Mouse (Mus musculus) heart, postnatal 14 days (tissue): ENCODE results near the gene Cap2. TPM values are rescaled to one million over a fixed set of nuclear protein-coding genes. Genes with fewer than 3 reads are reported as not detected.

Experiments
- DNase-seq, 2 experiments: peaks; one replicate each; pipeline ENCODE4 v3.0.0; 2021 to 2022
- intact Hi-C: fragments of 180-260 bp; cut with DNase I; formaldehyde crosslinking; loops from one replicate; pipeline ENCODE4 v1.15.1; 2025
- total RNA-seq, 2 experiments: library from RNA; stranded (reverse); gene quantifications; 2 replicates each; pipeline ENCODE4 v1.2.3; 2021

Cap2 gene
- total RNA-seq, 2 experiments from 2014 or later = 113 to 124 TPM

- no peak for DNase-seq
- intact Hi-C loops = loop anchor here (5.0 kb wide), 1 partner anchor 128 kb away; no protein-coding TSS in a partner anchor
These were observed 49.0 kb downstream of the Cap2 start for GRCm38 (mm10) chr13:46550627-46551026.

- intact Hi-C loops = loop anchor here (5.0 kb wide), 1 partner anchor 132 kb away; no protein-coding TSS in a partner anchor
- no peak for DNase-seq
These were observed 53.1 kb downstream of the Cap2 start for GRCm38 (mm10) chr13:46554736-46555135.

GRCm38 (mm10) chr13:46565913-46566312, 64.3 kb downstream of the Cap2 start:
- DNase-seq = no peak
- intact Hi-C loops = no loop called here

- intact Hi-C loops = no loop called here
These were observed 67.8 kb downstream of the Cap2 start for GRCm38 (mm10) chr13:46569469-46569868.

GRCm38 (mm10) chr13:46571141-46571592, 69.5 kb downstream of the Cap2 start:
- intact Hi-C loops = loop anchor here (5.0 kb wide), 1 partner anchor 144 kb away; no protein-coding TSS in a partner anchor
- DNase-seq = peak; percentile 14 to 35

More at GRCm38 (mm10) chr13:46569469-46569868, 67.8 kb downstream of the Cap2 start:
- no peak for DNase-seq

- DNase-seq = peak; percentile 54 to 77
- intact Hi-C loops = loop anchor here (5.0 kb wide), 1 partner anchor 145 kb away; no protein-coding TSS in a partner anchor
These were observed 70.5 kb downstream of the Cap2 start for GRCm38 (mm10) chr13:46571961-46572647.

- no peak for DNase-seq
- intact Hi-C loops = loop anchor here (5.0 kb wide), 1 partner anchor 145 kb away; no protein-coding TSS in a partner anchor
These were observed 71.1 kb downstream of the Cap2 start for GRCm38 (mm10) chr13:46572648-46573163.

- intact Hi-C loops = loop anchor here (5.0 kb wide), 1 partner anchor 147 kb away; no protein-coding TSS in a partner anchor
- DNase-seq = no peak
These were observed 72.6 kb downstream of the Cap2 start for GRCm38 (mm10) chr13:46574201-46574600.

- no peak for DNase-seq
- intact Hi-C loops = loop anchor here (5.0 kb wide), 1 partner anchor 147 kb away; no protein-coding TSS in a partner anchor
These were observed 73.1 kb downstream of the Cap2 start for GRCm38 (mm10) chr13:46574707-46575106.

GRCm38 (mm10) chr13:46584860-46585259, 83.2 kb downstream of the Cap2 start:
- no peak for DNase-seq
- intact Hi-C loops = no loop called here

GRCm38 (mm10) chr13:46587717-46588289, 86.2 kb downstream of the Cap2 start:
- intact Hi-C loops = no loop called here
- no peak for DNase-seq

- DNase-seq = no peak
- intact Hi-C loops = no loop called here
These were observed 87.0 kb downstream of the Cap2 start for GRCm38 (mm10) chr13:46588606-46589005.

- no peak for DNase-seq
- intact Hi-C loops = no loop called here
These were observed 89.2 kb downstream of the Cap2 start for GRCm38 (mm10) chr13:46590885-46591284.

- intact Hi-C loops = no loop called here
These were observed 99.0 kb downstream of the Cap2 start for GRCm38 (mm10) chr13:46600694-46601093.

GRCm38 (mm10) chr13:46601386-46601785, 99.7 kb downstream of the Cap2 start:
- no peak for DNase-seq
- intact Hi-C loops = no loop called here

More at GRCm38 (mm10) chr13:46600694-46601093, 99.0 kb downstream of the Cap2 start:
- DNase-seq = no peak

GRCm38 (mm10) chr13:46602674-46603073, 101.0 kb downstream of the Cap2 start:
- DNase-seq = no peak
- intact Hi-C loops = no loop called here

GRCm38 (mm10) chr13:46611033-46611432, 109.4 kb downstream of the Cap2 start:
- no peak for DNase-seq
- intact Hi-C loops = no loop called here

- DNase-seq = no peak
- intact Hi-C loops = no loop called here
These were observed 112.1 kb downstream of the Cap2 start for GRCm38 (mm10) chr13:46613694-46614272.

GRCm38 (mm10) chr13:46616673-46617362, 115.2 kb downstream of the Cap2 start:
- peak; percentile 8 to 23 for DNase-seq
- intact Hi-C loops = no loop called here

- intact Hi-C loops = no loop called here
- peak; percentile 17 to 23 for DNase-seq
These were observed 118.0 kb downstream of the Cap2 start for GRCm38 (mm10) chr13:46619633-46620032.
